In the genomic region with DNA sequence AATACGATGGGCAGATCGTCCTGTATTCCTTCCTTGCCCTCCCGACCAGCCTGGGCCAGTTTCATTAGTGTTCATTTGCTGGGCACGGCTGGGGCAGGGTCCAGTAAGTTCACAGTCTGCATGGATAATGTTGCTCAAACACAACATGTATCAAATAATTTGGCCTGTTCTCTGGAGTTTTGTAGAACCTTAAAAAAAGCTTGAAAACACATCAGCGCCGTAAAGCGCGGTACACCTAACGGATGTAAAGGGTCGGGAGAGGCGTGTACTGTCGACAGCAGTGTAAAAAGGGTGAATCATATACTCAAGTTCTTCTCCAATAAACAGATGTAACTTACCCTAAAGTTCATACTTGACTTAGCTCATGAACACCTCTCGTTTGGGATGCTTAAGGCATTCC, we compare ENCODE assay signal across 8 mouse cellular contexts. TPM values are rescaled to one million over a fixed set of nuclear protein-coding genes. Genes with fewer than 3 reads are reported as not detected.
DNase-seq lines count a peak whose midpoint lies in the region; ATAC-seq and TF ChIP-seq lines count a peak whose summit lies in the region.

No protein-coding gene starts in this region.

- no peak for TF ChIP-seq CTCF in kidney, adult 2 months (conservative IDR thresholded peaks at IDR 0.05; ENCODE audit: insufficient read depth, insufficient read length, low read depth, low read length)
- no peak for TF ChIP-seq CTCF in E14TG2a.4 (conservative IDR thresholded peaks at IDR 0.05; ENCODE audit: low read length)

- no peaks in the 10 kb centered on the region; the same call in none of the 2 replicates for H3K36me3 ChIP-seq in kidney, adult 2 months (ENCODE audit: control insufficient read depth, insufficient read depth, low read length)
- peaks cover 79% of the 10 kb centered on the region for H3K36me3 ChIP-seq in E14TG2a.4 (ENCODE audit: insufficient read depth, low read length)
- H3K36me3 ChIP-seq in forebrain, embryonic 14.5 days (ENCODE audit: control insufficient read depth, insufficient read depth, low read length): peaks cover 38% of the 10 kb centered on the region

- H3K4me3 ChIP-seq in kidney, adult 2 months (ENCODE audit: insufficient read depth, low read depth, low read length): peak overlapping the region; percentile 88
- peak overlapping the region; percentile 100 for H3K4me3 ChIP-seq in E14TG2a.4 (replicated peaks; ENCODE audit: low read length)
- peak overlapping the region; percentile 88 for H3K4me3 ChIP-seq in forebrain, embryonic 14.5 days (ENCODE audit: low read depth, low read length)

- no peaks in the 10 kb centered on the region for H3K9me3 ChIP-seq in E14TG2a.4 (ENCODE audit: low read length)
- H3K9me3 ChIP-seq in forebrain, embryonic 14.5 days (replicated peaks; ENCODE audit: control insufficient read depth, low read length): no peaks in the 10 kb centered on the region

- DNase-seq in kidney, adult 2 months: peak; percentile 18
- DNase-seq in kidney, postnatal 10 days: no peak
- no peak for DNase-seq in forebrain, embryonic 14.5 days (ENCODE audit: low spot score)
- DNase-seq in embryo, embryonic 11 days: no peak
- DNase-seq in urinary bladder, postnatal 25 days (ENCODE audit: low spot score): no peak
- no peak for DNase-seq in retina, embryonic 14.5 days (ENCODE audit: low spot score)

- H3K27ac ChIP-seq in kidney, adult 2 months (ENCODE audit: insufficient read depth, low read depth, low read length): peak overlapping the region; percentile 83; the same call in 1 of the 2 replicates
- H3K27ac ChIP-seq in forebrain, embryonic 14.5 days (ENCODE audit: low read depth, low read length): peak overlapping the region; percentile 74; the same call in 1 of the 2 replicates

- no peak for TF ChIP-seq POLR2A in kidney, adult 2 months (IDR thresholded peaks at IDR 0.05; ENCODE audit: low read depth, low read length)

- no peak for ATAC-seq in forebrain, embryonic 14.5 days
- ATAC-seq in megakaryocyte progenitor cell, adult 5-6 weeks (replicated peaks; ENCODE audit: poor library complexity): peak; percentile 22; the same call in 1 of the 2 replicates

- H3K9ac ChIP-seq in forebrain, embryonic 14.5 days (ENCODE audit: low read length): peak overlapping the region; percentile 80

- 2% methylated on average over 13 of the region's 13 CpGs for WGBS in kidney, adult 2 months
- 18% methylated on average over 13 of the region's 13 CpGs for WGBS in forebrain, embryonic 14.5 days

- H3K27me3 ChIP-seq in kidney, adult 2 months (replicated peaks; ENCODE audit: control insufficient read depth, insufficient read depth, low read length): no peaks in the 10 kb centered on the region
- H3K27me3 ChIP-seq in E14TG2a.4 (ENCODE audit: insufficient read depth, low read length): no peaks in the 10 kb centered on the region
- H3K27me3 ChIP-seq in forebrain, embryonic 14.5 days (replicated peaks; ENCODE audit: control insufficient read depth, insufficient read depth, low read length): no peaks in the 10 kb centered on the region

- no peaks in the 10 kb centered on the region; the same call in 1 of the 2 replicates for H3K4me1 ChIP-seq in kidney, adult 2 months (ENCODE audit: control insufficient read depth, insufficient read depth, low read length)
- H3K4me1 ChIP-seq in E14TG2a.4 (replicated peaks; ENCODE audit: low read depth, low read length): peaks cover 65% of the 10 kb centered on the region
- H3K4me1 ChIP-seq in forebrain, embryonic 14.5 days (ENCODE audit: control insufficient read depth, insufficient read depth, low read length): peaks cover 22% of the 10 kb centered on the region

- peak overlapping the region; percentile 94 for H3K4me2 ChIP-seq in forebrain, embryonic 14.5 days (ENCODE audit: low read length)

RNA-seq across cellular contexts. Expression of gene Ganab, which starts 0.7 kb away (rescaled TPM):
- 130 and 136 TPM in 2 replicates for polyA plus RNA-seq in kidney, adult 2 months (2012; rRNA removed)
- polyA plus RNA-seq in forebrain, embryonic 14.5 days (2014; fragmentation: Nextera tagmentation; extraction: Ambion mirVana): 73.3 and 78.9 TPM in 2 replicates
- total RNA-seq in megakaryocyte progenitor cell, adult 5-6 weeks (2015): 112 and 118 TPM in 2 replicates
- 82.3 and 86.0 TPM in 2 replicates for total RNA-seq in megakaryocyte progenitor cell, adult 5-6 weeks (2017)

RNA-seq across cellular contexts. Expression of gene Ints5, which starts 5.8 kb away (rescaled TPM):
- polyA plus RNA-seq in kidney, adult 2 months (2012; rRNA removed): 16.7 and 18.9 TPM in 2 replicates
- 25.0 and 32.1 TPM in 2 replicates for polyA plus RNA-seq in forebrain, embryonic 14.5 days (2014; fragmentation: Nextera tagmentation; extraction: Ambion mirVana)
- 12.9 and 16.8 TPM in 2 replicates for total RNA-seq in megakaryocyte progenitor cell, adult 5-6 weeks (2015)
- 14.1 and 17.7 TPM in 2 replicates for total RNA-seq in megakaryocyte progenitor cell, adult 5-6 weeks (2017)

RNA-seq across cellular contexts. Expression of gene Gm49416, which starts 9.8 kb away (rescaled TPM):
- polyA plus RNA-seq in kidney, adult 2 months (2012; rRNA removed): not detected in 2 replicates
- polyA plus RNA-seq in forebrain, embryonic 14.5 days (2014; fragmentation: Nextera tagmentation; extraction: Ambion mirVana): not detected in 2 replicates
- total RNA-seq in megakaryocyte progenitor cell, adult 5-6 weeks (2015): 1.5 and 2.5 TPM in 2 replicates
- not detected in 2 replicates for total RNA-seq in megakaryocyte progenitor cell, adult 5-6 weeks (2017)

RNA-seq across cellular contexts. Expression of gene 1810009A15Rik, which starts 9.9 kb away (rescaled TPM):
- polyA plus RNA-seq in kidney, adult 2 months (2012; rRNA removed): 21.7 and 23.9 TPM in 2 replicates
- 63.7 and 77.6 TPM in 2 replicates for polyA plus RNA-seq in forebrain, embryonic 14.5 days (2014; fragmentation: Nextera tagmentation; extraction: Ambion mirVana)
- total RNA-seq in megakaryocyte progenitor cell, adult 5-6 weeks (2015): 51.4 and 70.0 TPM in 2 replicates
- 74.3 and 91.0 TPM in 2 replicates for total RNA-seq in megakaryocyte progenitor cell, adult 5-6 weeks (2017)

RNA-seq across cellular contexts. Expression of gene Gm49403, which starts 14.8 kb away (rescaled TPM):
- not detected in 2 replicates for polyA plus RNA-seq in kidney, adult 2 months (2012; rRNA removed)
- polyA plus RNA-seq in forebrain, embryonic 14.5 days (2014; fragmentation: Nextera tagmentation; extraction: Ambion mirVana): not detected in 2 replicates
- not detected in 2 replicates for total RNA-seq in megakaryocyte progenitor cell, adult 5-6 weeks (2015)
- total RNA-seq in megakaryocyte progenitor cell, adult 5-6 weeks (2017): not detected in 2 replicates
